Mouse (Mus musculus): ENCODE measurements at regions not wholly inside any gene's neighbourhood (a gene's known extent, or its start where the extent isn't known, plus 50 kb on each side); places are given as distances from the start of the nearest gene placed in this dataset.

DNA sequence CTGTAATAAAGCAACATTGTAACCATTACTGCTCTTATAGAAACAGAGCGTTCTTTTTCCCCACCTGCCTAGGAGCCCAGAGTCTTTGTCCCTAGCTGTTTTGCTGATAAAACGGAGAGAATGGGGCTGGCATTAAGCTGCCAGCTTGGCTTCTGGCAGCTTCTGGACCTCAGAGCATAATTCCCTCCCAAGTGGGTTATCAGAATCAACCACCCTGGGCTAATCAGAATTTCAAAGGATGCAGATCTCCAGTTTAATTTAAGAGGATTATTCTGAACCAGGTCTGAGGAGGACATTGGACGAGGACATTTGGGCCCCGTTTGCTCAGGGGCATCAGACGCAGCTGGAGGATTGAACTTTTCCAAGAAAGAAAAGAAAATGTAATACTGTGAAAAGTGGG, 129.2 kb downstream of the Cand1 start:
- TF ChIP-seq ZNF384 (IDR thresholded peaks at IDR 0.05; ENCODE audit: low read depth, low read length): no peak
- TF ChIP-seq MAFK (IDR thresholded peaks at IDR 0.05; ENCODE audit: insufficient read depth, low read depth, low read length): no peak
- TF ChIP-seq HCFC1 (IDR thresholded peaks at IDR 0.05; ENCODE audit: borderline replicate concordance, insufficient read depth, low read length): no peak
- no peak for TF ChIP-seq ZC3H11A (IDR thresholded peaks at IDR 0.05; ENCODE audit: borderline replicate concordance, low read depth, low read length)
- no peak for TF ChIP-seq CHD2 (IDR thresholded peaks at IDR 0.05; ENCODE audit: low read depth, low read length)

Measured in ES-E14 (cell line).